Mouse (Mus musculus): ENCODE data around the gene Svip. TPM values are rescaled to one million over a fixed set of nuclear protein-coding genes. Genes with fewer than 3 reads are reported as not detected.

Gene Svip
- polyA plus RNA-seq, 1 experiment from 2014 or later, result 7.7 TPM

GRCm38 (mm10) chr7:51957766-51958165 lies 48.1 kb downstream of the Svip start:
- H3K27ac ChIP-seq, result no peak overlapping the region
- no peaks in the 10 kb centered on the region for H3K36me3 ChIP-seq
- H3K4me1 ChIP-seq (replicated peaks), result peaks cover 7% of the 10 kb centered on the region; the same call in 1 of the 2 replicates
- H3K9ac ChIP-seq, result no peak overlapping the region
- H3K27me3 ChIP-seq, result no peaks in the 10 kb centered on the region
- H3K9me3 ChIP-seq (replicated peaks), result no peaks in the 10 kb centered on the region
- H3K4me3 ChIP-seq, result no peak overlapping the region
- ATAC-seq (replicated peaks; ENCODE audit: insufficient number of reproducible peaks, insufficient read depth, low FRiP score, low read depth), result no peak
- H3K4me2 ChIP-seq, result no peak overlapping the region

GRCm38 (mm10) chr7:51955424-51956041 lies 50.3 kb downstream of the Svip start:
- Histone ChIP-seq H3K9me3 (replicated peaks) (no peaks in the 10 kb centered on the region), H3K4me3 (no peak overlapping the region), H3K27me3 (no peaks in the 10 kb centered on the region), H3K4me2 (no peak overlapping the region), H3K9ac (no peak overlapping the region), H3K4me1 (replicated peaks) (peaks cover 7% of the 10 kb centered on the region; the same call in 1 of the 2 replicates), H3K27ac (no peak overlapping the region), H3K36me3 (no peaks in the 10 kb centered on the region)
- peak; percentile 58; the same call in 1 of the 2 replicates for ATAC-seq (replicated peaks; ENCODE audit: insufficient number of reproducible peaks, insufficient read depth, low FRiP score, low read depth)
- WGBS, result 30% methylated on average over 9 of the region's 9 CpGs

Other genes with a start within 250 kb of the Svip start
- gene Gas2, start 144.0 kb downstream of the Svip start, polyA plus RNA-seq (2015; fragmentation: Nextera tagmentation; extraction: Ambion mirVana), result 7.2 and 10.2 TPM in 2 replicates
- 5.3 and 6.6 TPM in 2 replicates for gene Fancf, start 143.8 kb downstream of the Svip start, polyA plus RNA-seq (2015; fragmentation: Nextera tagmentation; extraction: Ambion mirVana)
- gene 1700015G11Rik, start 9.7 kb upstream of the Svip start, polyA plus RNA-seq (2015; fragmentation: Nextera tagmentation; extraction: Ambion mirVana), result not detected in 2 replicates